Mouse (Mus musculus): ENCODE data around the gene Tlr12.
"Not testable (repeated sequence)": the region's sequence is repeated elsewhere in the genome, so short reads cannot be mapped to it uniquely, and the experiment has no call there.

Gene Tlr12

GRCm38 (mm10) chr4:128618246-128618911 lies at the start of gene Tlr12:
Tlr12 (minus strand) TSS chr4:128618619.
- no peak for DNase-seq (ENCODE audit: low spot score)

GRCm38 (mm10) chr4:128667195-128667594 lies 48.8 kb upstream of the Tlr12 start:
- DNase-seq (ENCODE audit: low spot score): not testable (repeated sequence)

GRCm38 (mm10) chr4:128666362-128666761 lies 47.9 kb upstream of the Tlr12 start:
- DNase-seq (ENCODE audit: low spot score): not testable (repeated sequence)

- DNase-seq (ENCODE audit: low spot score): no peak
These were observed 45.6 kb upstream of the Tlr12 start for GRCm38 (mm10) chr4:128664002-128664401.

GRCm38 (mm10) chr4:128661063-128661462 lies 42.6 kb upstream of the Tlr12 start:
- no peak for DNase-seq (ENCODE audit: low spot score)

GRCm38 (mm10) chr4:128660196-128660595 lies 41.8 kb upstream of the Tlr12 start:
- no peak for DNase-seq (ENCODE audit: low spot score)

- no peak for DNase-seq (ENCODE audit: low spot score)
These were observed 37.0 kb upstream of the Tlr12 start for GRCm38 (mm10) chr4:128655446-128655845.

- DNase-seq (ENCODE audit: low spot score): peak; percentile 92
These were observed 36.3 kb upstream of the Tlr12 start, which contains the start of gene Phc2 for GRCm38 (mm10) chr4:128654505-128655381. Phc2 (plus strand) TSS chr4:128654702.

GRCm38 (mm10) chr4:128652584-128653298 lies 34.3 kb upstream of the Tlr12 start:
- DNase-seq (ENCODE audit: low spot score): no peak

- DNase-seq (ENCODE audit: low spot score): no peak
These were observed 33.1 kb upstream of the Tlr12 start for GRCm38 (mm10) chr4:128651530-128651929.

GRCm38 (mm10) chr4:128648567-128649255 lies 30.3 kb upstream of the Tlr12 start:
- DNase-seq (ENCODE audit: low spot score): no peak

- no peak for DNase-seq (ENCODE audit: low spot score)
These were observed 28.3 kb upstream of the Tlr12 start for GRCm38 (mm10) chr4:128646762-128647161.

- no peak for DNase-seq (ENCODE audit: low spot score)
These were observed 27.5 kb upstream of the Tlr12 start for GRCm38 (mm10) chr4:128645896-128646295.

- DNase-seq (ENCODE audit: low spot score): no peak
These were observed 23.6 kb upstream of the Tlr12 start for GRCm38 (mm10) chr4:128641766-128642717.

GRCm38 (mm10) chr4:128638265-128638923 lies 20.0 kb upstream of the Tlr12 start:
- no peak for DNase-seq (ENCODE audit: low spot score)

GRCm38 (mm10) chr4:128637250-128637649 lies 18.8 kb upstream of the Tlr12 start:
- no peak for DNase-seq (ENCODE audit: low spot score)

GRCm38 (mm10) chr4:128635894-128636585 lies 17.6 kb upstream of the Tlr12 start:
- no peak for DNase-seq (ENCODE audit: low spot score)

GRCm38 (mm10) chr4:128635451-128635850 lies 17.0 kb upstream of the Tlr12 start:
- no peak for DNase-seq (ENCODE audit: low spot score)

GRCm38 (mm10) chr4:128621109-128621508 lies 2.7 kb upstream of the Tlr12 start:
- no peak for DNase-seq (ENCODE audit: low spot score)

- DNase-seq (ENCODE audit: low spot score): no peak
These were observed 2.2 kb upstream of the Tlr12 start for GRCm38 (mm10) chr4:128620572-128620971.

Data from ovary, postnatal 36 days (tissue).